ENCODE assay signal across 9 mouse cellular contexts in the genomic region with DNA sequence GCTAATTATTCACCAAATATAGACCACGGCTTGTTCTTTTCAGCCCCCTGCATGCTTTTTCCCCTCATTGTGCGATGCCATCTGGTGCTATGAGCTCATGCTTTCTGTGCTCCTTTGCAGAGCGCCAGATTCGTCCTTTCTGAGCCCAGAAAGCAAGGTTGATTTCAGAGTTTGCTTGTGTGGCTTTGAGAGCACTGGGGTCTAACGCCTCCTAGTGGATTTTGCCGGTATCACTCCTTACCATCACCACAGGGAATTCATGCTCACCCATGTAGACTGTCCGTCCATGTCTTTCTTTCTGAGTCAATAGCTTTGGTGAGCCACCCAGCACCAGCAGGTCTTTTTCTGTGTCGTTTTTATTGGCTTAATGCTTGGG. TPM values are rescaled to one million over a fixed set of nuclear protein-coding genes. Genes with fewer than 3 reads are reported as not detected.
DNase-seq lines count a peak whose midpoint lies in the region; ATAC-seq and TF ChIP-seq lines count a peak whose summit lies in the region.
"Had no signal": no experiment of that assay in that cellular context is flagged by ENCODE, and none has a peak within 500 bp of the region (broad histone marks: within the 10 kb centered on the region; RNA-seq: fewer than 3 reads in every experiment).

No protein-coding gene starts in this region.

- no peak overlapping the region for H3K4me2 ChIP-seq in forebrain, embryonic 11.5 days (ENCODE audit: low read depth, low read length, severe bottlenecking)
- H3K4me2 ChIP-seq in heart, embryonic 16.5 days (ENCODE audit: low read depth, low read length) = no peak overlapping the region
- no peak overlapping the region for H3K4me2 ChIP-seq in liver, embryonic 11.5 days
- H3K4me2 ChIP-seq in neural tube, embryonic 11.5 days (ENCODE audit: low read depth) = no peak overlapping the region

- no peak overlapping the region for H3K27ac ChIP-seq in ES-E14 (ENCODE audit: insufficient read depth, low read depth, low read length, poor library complexity, severe bottlenecking)
- peak overlapping the region; percentile 65; the same call in 1 of the 2 replicates for H3K27ac ChIP-seq in forebrain, embryonic 11.5 days (ENCODE audit: low read depth, low read length)
- H3K27ac ChIP-seq in heart, embryonic 16.5 days (ENCODE audit: low read length) = no peak overlapping the region
- H3K27ac ChIP-seq in liver, embryonic 11.5 days (ENCODE audit: low read depth, low read length) = no peak overlapping the region
- no peak overlapping the region for H3K27ac ChIP-seq in neural tube, embryonic 11.5 days (ENCODE audit: low read depth, low read length)
- H3K27ac ChIP-seq: macrophage had no signal

- H3K9ac ChIP-seq in ES-E14 (ENCODE audit: insufficient read depth, low read depth, low read length, poor library complexity, severe bottlenecking) = no peak overlapping the region
- no peak overlapping the region for H3K9ac ChIP-seq in forebrain, embryonic 11.5 days (ENCODE audit: low read length)
- H3K9ac ChIP-seq in heart, embryonic 16.5 days (ENCODE audit: low read length) = no peak overlapping the region
- H3K9ac ChIP-seq in liver, embryonic 11.5 days (ENCODE audit: low read depth, low read length) = no peak overlapping the region
- H3K9ac ChIP-seq in neural tube, embryonic 11.5 days (ENCODE audit: low read length) = no peak overlapping the region

- 7% methylated on average over 8 of the region's 8 CpGs for WGBS in forebrain, embryonic 11.5 days
- 14% methylated on average over 8 of the region's 8 CpGs for WGBS in heart, embryonic 16.5 days
- WGBS in liver, embryonic 11.5 days = 18% methylated on average over 8 of the region's 8 CpGs
- WGBS in neural tube, embryonic 11.5 days = 14% methylated on average over 8 of the region's 8 CpGs

- DNase-seq in ES-E14 (ENCODE audit: low read depth, low spot score) = peak; percentile 69
- DNase-seq in c-Kit-negative CD71-positive TER-119-positive erythroid progenitor cells, embryonic 14.5 days (ENCODE audit: low read depth, low spot score) = peak; percentile 1
- peak; percentile 88 for DNase-seq in forebrain, embryonic 11.5 days (ENCODE audit: low spot score)
- DNase-seq in kidney, postnatal 14 days = peak; percentile 81
- peak; percentile 65 for DNase-seq in liver, embryonic 11.5 days (ENCODE audit: low spot score)
- peak; percentile 76 for DNase-seq in neural tube, embryonic 11.5 days (ENCODE audit: low spot score)
- peak; percentile 48 for DNase-seq in thymus, postnatal 0 days (ENCODE audit: low spot score)

- in situ Hi-C loops in ES-E14 (cut with MboI; ENCODE audit: low sequenced_read_pairs in 2 of 2, unreplicated experiment in 2 of 2) = loop anchor here (25.0 kb wide), 1 partner anchor 395 kb away; a partner anchor contains a TSS

- no peaks in the 10 kb centered on the region for H3K9me3 ChIP-seq in ES-E14 (ENCODE audit: control insufficient read depth, insufficient read depth, low read depth, low read length)
- no peaks in the 10 kb centered on the region for H3K9me3 ChIP-seq in forebrain, embryonic 11.5 days (ENCODE audit: control insufficient read depth, low read length)
- H3K9me3 ChIP-seq in heart, embryonic 16.5 days (replicated peaks; ENCODE audit: control insufficient read depth, low read length) = no peaks in the 10 kb centered on the region
- H3K9me3 ChIP-seq in liver, embryonic 11.5 days (ENCODE audit: control insufficient read depth, low read length) = no peaks in the 10 kb centered on the region
- H3K9me3 ChIP-seq in neural tube, embryonic 11.5 days (ENCODE audit: control insufficient read depth, low read length) = no peaks in the 10 kb centered on the region

- H3K27me3 ChIP-seq in forebrain, embryonic 11.5 days (ENCODE audit: control insufficient read depth, insufficient read depth, low read length) = no peaks in the 10 kb centered on the region
- no peaks in the 10 kb centered on the region for H3K27me3 ChIP-seq in heart, embryonic 16.5 days (ENCODE audit: control insufficient read depth, insufficient read depth, low read length)
- no peaks in the 10 kb centered on the region for H3K27me3 ChIP-seq in liver, embryonic 11.5 days (replicated peaks; ENCODE audit: control insufficient read depth, insufficient read depth, low read length)
- H3K27me3 ChIP-seq in neural tube, embryonic 11.5 days (ENCODE audit: control insufficient read depth, insufficient read depth, low read length) = no peaks in the 10 kb centered on the region

- peak; percentile 87 for ATAC-seq in forebrain, embryonic 11.5 days (replicated peaks; ENCODE audit: low FRiP score)
- 0 out of 2 replicates have a peak, but pooled peaks have one; percentile 14 for ATAC-seq in heart, embryonic 16.5 days (replicated peaks; ENCODE audit: extremely low read depth, insufficient read depth, low FRiP score)
- 0 out of 2 replicates have a peak, but pooled peaks have one; percentile 45 for ATAC-seq in liver, embryonic 11.5 days (replicated peaks; ENCODE audit: low FRiP score)
- ATAC-seq in neural tube, embryonic 11.5 days (ENCODE audit: insufficient read depth, low FRiP score, low TSS enrichment) = peak; percentile 69

- H3K4me1 ChIP-seq in ES-E14 (ENCODE audit: control insufficient read depth in 2 of 2, insufficient read depth in 2 of 2, low read length in 2 of 2, poor library complexity in 1 of 2) = no peaks in the 10 kb centered on the region; a peak in 1 of 4 replicates
- H3K4me1 ChIP-seq in forebrain, embryonic 11.5 days (replicated peaks; ENCODE audit: control insufficient read depth, insufficient read depth, low read length) = peaks cover 4% of the 10 kb centered on the region; the same call in 1 of the 2 replicates
- no peaks in the 10 kb centered on the region for H3K4me1 ChIP-seq in heart, embryonic 16.5 days (ENCODE audit: control insufficient read depth, insufficient read depth, low read length)
- no peaks in the 10 kb centered on the region for H3K4me1 ChIP-seq in liver, embryonic 11.5 days (replicated peaks; ENCODE audit: control insufficient read depth, insufficient read depth, low read length)
- no peaks in the 10 kb centered on the region for H3K4me1 ChIP-seq in neural tube, embryonic 11.5 days (ENCODE audit: control insufficient read depth, insufficient read depth, low read length)

- no peak overlapping the region for H3K4me3 ChIP-seq in ES-E14 (ENCODE audit: insufficient read depth in 1 of 2, low read depth in 1 of 2, low read length in 2 of 2, poor library complexity in 1 of 2, severe bottlenecking in 1 of 2)
- H3K4me3 ChIP-seq in forebrain, embryonic 11.5 days (ENCODE audit: low read depth, low read length) = no peak overlapping the region
- no peak overlapping the region for H3K4me3 ChIP-seq in heart, embryonic 16.5 days (ENCODE audit: low read length)
- no peak overlapping the region for H3K4me3 ChIP-seq in liver, embryonic 11.5 days (ENCODE audit: low read depth, low read length)
- H3K4me3 ChIP-seq in neural tube, embryonic 11.5 days (ENCODE audit: low read depth, low read length) = no peak overlapping the region

- H3K36me3 ChIP-seq in ES-E14 (ENCODE audit: control insufficient read depth, insufficient read depth, low read length, poor library complexity, severe bottlenecking) = no peaks in the 10 kb centered on the region
- H3K36me3 ChIP-seq in forebrain, embryonic 11.5 days (ENCODE audit: control insufficient read depth, insufficient read depth, low read length) = no peaks in the 10 kb centered on the region
- H3K36me3 ChIP-seq in heart, embryonic 16.5 days (ENCODE audit: control insufficient read depth, insufficient read depth) = no peaks in the 10 kb centered on the region
- no peaks in the 10 kb centered on the region for H3K36me3 ChIP-seq in liver, embryonic 11.5 days (ENCODE audit: control insufficient read depth, insufficient read depth, low read length)
- no peaks in the 10 kb centered on the region for H3K36me3 ChIP-seq in neural tube, embryonic 11.5 days (ENCODE audit: control insufficient read depth, insufficient read depth, low read length)

TF ChIP-seq in ES-E14, 5 proteins besides CTCF, POLR2A, EP300 and RAD21:
- TF ChIP-seq HCFC1 (IDR thresholded peaks at IDR 0.05; ENCODE audit: borderline replicate concordance, insufficient read depth, low read length) = no peak
- peak; percentile 68 for TF ChIP-seq ZC3H11A (IDR thresholded peaks at IDR 0.05; ENCODE audit: borderline replicate concordance, low read depth, low read length)
- TF ChIP-seq CHD2 (IDR thresholded peaks at IDR 0.05; ENCODE audit: low read depth, low read length) = no peak
- TF ChIP-seq ZNF384 (IDR thresholded peaks at IDR 0.05; ENCODE audit: low read depth, low read length) = no peak
- TF ChIP-seq MAFK (IDR thresholded peaks at IDR 0.05; ENCODE audit: insufficient read depth, low read depth, low read length) = no peak
TF ChIP-seq in ES-E14: peak in this region for 1.

RNA-seq across cellular contexts. Expression of a gene that starts 38.0 kb away (rescaled TPM):
- 0.40 and 0.53 TPM in 2 replicates for total RNA-seq in ES-E14 (2012; rRNA removed)
- 13.6 and 14.7 TPM in 2 replicates for polyA plus RNA-seq in forebrain, embryonic 11.5 days (2014; fragmentation: Nextera tagmentation; extraction: Ambion mirVana)
- 4.0 and 5.1 TPM in 2 replicates for polyA plus RNA-seq in heart, embryonic 16.5 days (2015; fragmentation: Nextera tagmentation; extraction: Ambion mirVana)
- 1.4 and 1.9 TPM in 2 replicates for polyA plus RNA-seq in liver, embryonic 11.5 days (2014; fragmentation: Nextera tagmentation; extraction: Ambion mirVana)
- 16.4 and 19.2 TPM in 2 replicates for polyA plus RNA-seq in neural tube, embryonic 11.5 days (2014; fragmentation: Nextera tagmentation; extraction: Ambion mirVana)
- polyA plus RNA-seq in thymus, postnatal 0 days (2015; fragmentation: Nextera tagmentation; extraction: Ambion mirVana) = 0.12 and 0.29 TPM in 2 replicates

Comparison
In these comparisons a context has a peak if more than half of its experiments do, and no peak if none do; other contexts are left out.
1. DNase-seq: peak in every context shown above with its lines; median percentile 88 in forebrain, embryonic 11.5 days; 81 in kidney, postnatal 14 days; 76 in neural tube, embryonic 11.5 days; 69 in ES-E14; 65 in liver, embryonic 11.5 days; 48 in thymus, postnatal 0 days; 1 in c-Kit-negative CD71-positive TER-119-positive erythroid progenitor cells, embryonic 14.5 days.
2. ATAC-seq: peak in every context shown above with its lines; median percentile 87 in forebrain, embryonic 11.5 days; 69 in neural tube, embryonic 11.5 days; 45 in liver, embryonic 11.5 days; 14 in heart, embryonic 16.5 days.